Mouse (Mus musculus) heart, adult 2 months (tissue): Measurements from ENCODE around the gene Tom1l1.

ENCODE experiments used
- CTCF ChIP-seq: fragments of 200-600 bp; IDR thresholded peaks from 2 replicates; pipeline ENCODE4 v1.8.1; 2022; ENCODE audit warnings: antibody characterized with exemption, mild to moderate bottlenecking, moderate library complexity
- EP300 ChIP-seq: fragments of 200-500 bp; IDR thresholded peaks from 2 replicates; pipeline ENCODE4 v1.6.1; 2011; ENCODE audit warnings: low read depth, low read length, control low read depth; ENCODE audit not compliant: insufficient read depth

GRCm38 (mm10) chr11:90667325-90667724 lies 20.8 kb downstream of the Tom1l1 start:
- TF ChIP-seq EP300 (no peak), CTCF (no peak)
